Mouse (Mus musculus): ENCODE data around the gene Rps6kb2. TPM values are rescaled to one million over a fixed set of nuclear protein-coding genes. Genes with fewer than 3 reads are reported as not detected.

Rps6kb2 gene
- polyA plus RNA-seq, 1 experiment = 97.8 TPM

DNA sequence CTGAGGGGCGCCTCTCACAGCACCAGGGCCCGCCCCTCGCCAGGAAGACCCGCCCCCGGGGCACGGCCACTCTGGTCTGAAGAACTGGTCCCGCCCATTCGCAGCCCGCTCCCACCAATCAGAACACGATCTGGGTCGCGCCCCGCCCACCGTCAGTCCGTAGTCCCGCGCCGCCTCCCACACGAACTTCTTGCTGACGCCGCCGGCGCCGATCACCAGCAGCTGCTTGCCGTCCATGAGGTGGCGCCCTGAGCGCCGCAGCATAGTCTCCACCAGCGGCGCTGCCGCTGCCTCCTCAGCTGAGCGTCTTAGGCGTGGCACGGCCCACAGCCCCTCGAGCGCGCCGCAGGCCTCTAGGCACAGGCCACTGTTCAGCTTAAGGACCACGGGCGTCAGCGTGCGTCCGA lies 6.2 kb upstream of the Rps6kb2 start:
- peak; percentile 99 for DNase-seq
- 2% methylated on average over 43 of the region's 43 CpGs for WGBS
- Histone ChIP-seq H3K27ac (ENCODE audit: control insufficient read depth, insufficient read depth, low read length) (peak overlapping the region; percentile 5; the same call in 1 of the 2 replicates), H3K27me3 (ENCODE audit: control insufficient read depth, insufficient read depth, low read length) (no peaks in the 10 kb centered on the region), H3K4me1 (replicated peaks; ENCODE audit: control insufficient read depth, insufficient read depth, low read length) (peaks cover 25% of the 10 kb centered on the region), H3K36me3 (ENCODE audit: control insufficient read depth, insufficient read depth, low read length) (no peaks in the 10 kb centered on the region), H3K4me3 (ENCODE audit: control insufficient read depth, insufficient read depth, low read length) (peak overlapping the region; percentile 50)
- TF ChIP-seq POLR2A (IDR thresholded peaks at IDR 0.05; ENCODE audit: control insufficient read depth, extremely low read depth, insufficient read depth, low read length, poor library complexity) (peak; percentile 93), CTCF (IDR thresholded peaks at IDR 0.05; ENCODE audit: borderline replicate concordance, control insufficient read depth, extremely low read depth, insufficient read depth, low read length, poor library complexity) (peak; percentile 95)

DNA sequence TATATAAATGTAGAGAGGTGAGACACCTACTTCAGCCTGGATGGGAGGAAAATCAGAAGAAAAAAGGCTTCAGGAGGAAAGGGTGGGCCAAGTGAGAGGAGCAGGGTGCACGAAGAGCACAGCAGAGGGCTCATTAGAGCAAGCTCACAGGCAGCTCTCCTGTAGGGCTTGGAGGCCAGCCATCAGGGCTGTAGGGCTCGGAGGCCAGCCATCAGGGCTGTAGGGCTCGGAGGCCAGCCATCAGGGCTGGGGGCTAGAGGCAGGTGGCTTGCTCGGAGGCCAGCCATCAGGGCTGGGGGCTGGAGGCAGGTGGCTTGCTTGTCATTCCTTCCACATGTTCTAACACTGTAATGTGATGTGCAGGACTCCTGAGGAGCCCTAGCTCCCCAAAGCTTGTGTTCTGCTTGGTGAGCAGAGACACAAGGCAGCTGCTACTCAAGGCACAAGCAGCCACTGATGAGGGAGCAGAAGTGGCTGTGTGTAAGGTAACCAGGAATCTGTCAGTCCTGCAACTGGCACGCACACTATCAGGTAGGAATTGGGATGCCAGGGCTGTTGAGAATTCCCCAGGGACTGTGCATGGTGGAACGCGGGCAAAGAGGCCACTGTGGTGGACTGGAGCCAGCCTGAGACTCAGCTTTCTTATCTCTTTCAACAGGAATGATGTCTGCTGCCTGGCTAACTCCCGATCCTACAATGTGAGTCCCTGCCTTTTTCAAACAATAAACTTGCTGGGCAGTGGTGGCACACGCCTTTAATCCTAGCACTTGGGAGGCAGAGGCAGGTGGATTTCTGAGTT lies 3.7 kb upstream of the Rps6kb2 start:
- WGBS = 95% methylated on average over 9 of the region's 9 CpGs
- no peak overlapping the region for H3K4me3 ChIP-seq (ENCODE audit: control insufficient read depth, insufficient read depth, low read length)
- H3K27ac ChIP-seq (ENCODE audit: control insufficient read depth, insufficient read depth, low read length) = no peak overlapping the region

GRCm38 (mm10) chr19:4164721-4165120 lies 1.6 kb upstream of the Rps6kb2 start:
- Histone ChIP-seq H3K4me3 (ENCODE audit: control insufficient read depth, insufficient read depth, low read length) (no peak overlapping the region), H3K27ac (ENCODE audit: control insufficient read depth, insufficient read depth, low read length) (no peak overlapping the region), H3K27me3 (ENCODE audit: control insufficient read depth, insufficient read depth, low read length) (no peaks in the 10 kb centered on the region), H3K4me1 (replicated peaks; ENCODE audit: control insufficient read depth, insufficient read depth, low read length) (peaks cover 9% of the 10 kb centered on the region), H3K36me3 (ENCODE audit: control insufficient read depth, insufficient read depth, low read length) (no peaks in the 10 kb centered on the region)
- DNase-seq = no peak
- WGBS = 87% methylated on average over 2 of the region's 2 CpGs
- no peak for TF ChIP-seq CTCF (IDR thresholded peaks at IDR 0.05; ENCODE audit: borderline replicate concordance, control insufficient read depth, extremely low read depth, insufficient read depth, low read length, poor library complexity)
- TF ChIP-seq POLR2A (IDR thresholded peaks at IDR 0.05; ENCODE audit: control insufficient read depth, extremely low read depth, insufficient read depth, low read length, poor library complexity) = no peak

More for the DNA sequence above, 3.7 kb upstream of the Rps6kb2 start:
- H3K27me3 ChIP-seq (ENCODE audit: control insufficient read depth, insufficient read depth, low read length) = no peaks in the 10 kb centered on the region
- no peak for DNase-seq
- no peaks in the 10 kb centered on the region for H3K36me3 ChIP-seq (ENCODE audit: control insufficient read depth, insufficient read depth, low read length)
- TF ChIP-seq CTCF (IDR thresholded peaks at IDR 0.05; ENCODE audit: borderline replicate concordance, control insufficient read depth, extremely low read depth, insufficient read depth, low read length, poor library complexity) (no peak), POLR2A (IDR thresholded peaks at IDR 0.05; ENCODE audit: control insufficient read depth, extremely low read depth, insufficient read depth, low read length, poor library complexity) (no peak)
- H3K4me1 ChIP-seq (replicated peaks; ENCODE audit: control insufficient read depth, insufficient read depth, low read length) = peaks cover 31% of the 10 kb centered on the region

GRCm38 (mm10) chr19:4164100-4164499 lies 946 bp upstream of the Rps6kb2 start:
- Histone ChIP-seq H3K4me3 (ENCODE audit: control insufficient read depth, insufficient read depth, low read length) (no peak overlapping the region), H3K27me3 (ENCODE audit: control insufficient read depth, insufficient read depth, low read length) (no peaks in the 10 kb centered on the region), H3K36me3 (ENCODE audit: control insufficient read depth, insufficient read depth, low read length) (no peaks in the 10 kb centered on the region), H3K4me1 (replicated peaks; ENCODE audit: control insufficient read depth, insufficient read depth, low read length) (peaks cover 9% of the 10 kb centered on the region), H3K27ac (ENCODE audit: control insufficient read depth, insufficient read depth, low read length) (no peak overlapping the region)
- 97% methylated on average over 3 of the region's 3 CpGs for WGBS
- no peak for TF ChIP-seq POLR2A (IDR thresholded peaks at IDR 0.05; ENCODE audit: control insufficient read depth, extremely low read depth, insufficient read depth, low read length, poor library complexity)
- TF ChIP-seq CTCF (IDR thresholded peaks at IDR 0.05; ENCODE audit: borderline replicate concordance, control insufficient read depth, extremely low read depth, insufficient read depth, low read length, poor library complexity) = no peak
- DNase-seq = no peak

DNA sequence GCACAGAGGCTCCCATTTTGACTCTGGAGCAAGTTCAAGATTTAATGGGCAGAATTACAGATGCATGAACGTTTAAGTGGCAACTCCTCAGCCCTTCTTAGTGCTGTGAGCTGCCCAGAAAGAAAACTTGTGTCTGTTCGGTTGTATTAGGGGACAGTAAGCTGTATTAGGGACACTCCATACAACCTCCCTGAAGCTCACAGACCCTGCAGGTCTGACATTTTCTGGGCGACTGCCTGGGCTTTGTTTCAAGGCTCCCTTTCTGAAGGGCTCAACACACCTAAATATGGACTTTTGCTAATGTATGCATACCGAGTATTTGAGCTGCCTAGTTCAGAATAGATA lies 361 bp upstream of the Rps6kb2 start:
- 41% methylated on average over 4 of the region's 4 CpGs for WGBS
- DNase-seq = no peak
- TF ChIP-seq POLR2A (IDR thresholded peaks at IDR 0.05; ENCODE audit: control insufficient read depth, extremely low read depth, insufficient read depth, low read length, poor library complexity) = no peak
- TF ChIP-seq CTCF (IDR thresholded peaks at IDR 0.05; ENCODE audit: borderline replicate concordance, control insufficient read depth, extremely low read depth, insufficient read depth, low read length, poor library complexity) = no peak
- Histone ChIP-seq H3K4me1 (replicated peaks; ENCODE audit: control insufficient read depth, insufficient read depth, low read length) (peaks cover 9% of the 10 kb centered on the region), H3K4me3 (ENCODE audit: control insufficient read depth, insufficient read depth, low read length) (peak overlapping the region; percentile 66), H3K36me3 (ENCODE audit: control insufficient read depth, insufficient read depth, low read length) (no peaks in the 10 kb centered on the region), H3K27me3 (ENCODE audit: control insufficient read depth, insufficient read depth, low read length) (no peaks in the 10 kb centered on the region), H3K27ac (ENCODE audit: control insufficient read depth, insufficient read depth, low read length) (0 out of 2 replicates have a peak overlapping the region, but pooled peaks have one; percentile 6)

DNA sequence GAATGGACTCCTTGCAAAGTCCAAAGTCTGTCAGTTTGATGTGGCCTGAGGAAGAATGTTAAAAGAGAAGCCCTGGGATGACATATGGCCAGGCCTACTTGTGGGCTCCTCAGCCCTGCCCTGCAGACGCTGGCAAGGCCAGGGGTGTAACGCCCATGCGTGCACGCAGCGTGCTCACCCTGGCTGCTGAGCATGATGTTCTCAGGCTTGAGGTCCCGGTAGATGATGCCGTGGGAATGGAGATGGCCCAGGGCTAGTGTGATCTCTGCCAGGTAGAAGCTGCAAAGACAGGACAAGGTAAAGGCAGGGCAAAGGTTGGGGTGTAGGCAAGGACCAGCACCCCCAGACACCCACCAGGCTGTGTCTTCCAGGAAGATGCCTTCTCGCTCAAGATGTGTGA lies 4.1 kb downstream of the Rps6kb2 start:
- H3K27me3 ChIP-seq (ENCODE audit: control insufficient read depth, insufficient read depth, low read length) = no peaks in the 10 kb centered on the region
- H3K36me3 ChIP-seq (ENCODE audit: control insufficient read depth, insufficient read depth, low read length) = peaks cover 7% of the 10 kb centered on the region
- TF ChIP-seq CTCF (IDR thresholded peaks at IDR 0.05; ENCODE audit: borderline replicate concordance, control insufficient read depth, extremely low read depth, insufficient read depth, low read length, poor library complexity) = no peak
- no peak for TF ChIP-seq POLR2A (IDR thresholded peaks at IDR 0.05; ENCODE audit: control insufficient read depth, extremely low read depth, insufficient read depth, low read length, poor library complexity)
- no peak overlapping the region for H3K4me3 ChIP-seq (ENCODE audit: control insufficient read depth, insufficient read depth, low read length)
- H3K27ac ChIP-seq (ENCODE audit: control insufficient read depth, insufficient read depth, low read length) = no peak overlapping the region
- no peak for DNase-seq
- H3K4me1 ChIP-seq (replicated peaks; ENCODE audit: control insufficient read depth, insufficient read depth, low read length) = peaks cover 28% of the 10 kb centered on the region
- WGBS = 93% methylated on average over 8 of the region's 8 CpGs

Data from thymus, adult 2 months (tissue).